Mouse (Mus musculus): ENCODE data around the gene Tnfsf12. TPM values are rescaled to one million over a fixed set of nuclear protein-coding genes. Genes with fewer than 3 reads are reported as not detected.
"Not testable (repeated sequence)": the region's sequence is repeated elsewhere in the genome, so short reads cannot be mapped to it uniquely, and the experiment has no call there.

Tnfsf12 gene
- 1 to 10 TPM; 6.4 to 8.7 TPM for total RNA-seq (2021)

- DNase-seq: peak; percentile 65
- intact Hi-C loops (cut with DNase I): no loop called here
Observed at GRCm38 (mm10) chr11:69695361-69696181, at the start of gene Tnfsf12, which contains the start of gene Tnfsfm13. TSS of gene Tnfsf12 (minus strand) at chr11:69695849. TSS of gene Tnfsfm13 (minus strand) at chr11:69696098.

- DNase-seq; intact Hi-C loops (cut with DNase I): not testable (repeated sequence)
Observed at GRCm38 (mm10) chr11:69731408-69731807, 35.8 kb upstream of the Tnfsf12 start.

- intact Hi-C loops (cut with DNase I): no loop called here
Observed at GRCm38 (mm10) chr11:69729063-69729462, 33.4 kb upstream of the Tnfsf12 start.

GRCm38 (mm10) chr11:69725951-69726350 lies 30.3 kb upstream of the Tnfsf12 start:
- DNase-seq: no peak
- intact Hi-C loops (cut with DNase I): no loop called here

More at GRCm38 (mm10) chr11:69729063-69729462, 33.4 kb upstream of the Tnfsf12 start:
- DNase-seq: peak; percentile 58

- intact Hi-C loops (cut with DNase I): no loop called here
- no peak for DNase-seq
Observed at GRCm38 (mm10) chr11:69723074-69723473, 27.4 kb upstream of the Tnfsf12 start.

- no peak for DNase-seq
- intact Hi-C loops (cut with DNase I): no loop called here
Observed at GRCm38 (mm10) chr11:69720852-69721251, 25.2 kb upstream of the Tnfsf12 start.

- no peak for DNase-seq
- intact Hi-C loops (cut with DNase I): no loop called here
Observed at GRCm38 (mm10) chr11:69719423-69719822, 23.8 kb upstream of the Tnfsf12 start.

- no peak for DNase-seq
- intact Hi-C loops (cut with DNase I): no loop called here
Observed at GRCm38 (mm10) chr11:69718661-69719060, 23.0 kb upstream of the Tnfsf12 start.

GRCm38 (mm10) chr11:69716953-69717352 lies 21.3 kb upstream of the Tnfsf12 start:
- intact Hi-C loops (cut with DNase I): no loop called here
- DNase-seq: no peak

GRCm38 (mm10) chr11:69715929-69716328 lies 20.3 kb upstream of the Tnfsf12 start:
- intact Hi-C loops (cut with DNase I): no loop called here
- no peak for DNase-seq

- no peak for DNase-seq
- intact Hi-C loops (cut with DNase I): no loop called here
Observed at GRCm38 (mm10) chr11:69715482-69715881, 19.8 kb upstream of the Tnfsf12 start.

GRCm38 (mm10) chr11:69714636-69715329 lies 19.1 kb upstream of the Tnfsf12 start:
- intact Hi-C loops (cut with DNase I): no loop called here
- no peak for DNase-seq

GRCm38 (mm10) chr11:69712954-69713672 lies 17.5 kb upstream of the Tnfsf12 start:
- no peak for DNase-seq
- intact Hi-C loops (cut with DNase I): no loop called here

GRCm38 (mm10) chr11:69711082-69711481 lies 15.4 kb upstream of the Tnfsf12 start:
- intact Hi-C loops (cut with DNase I): no loop called here
- no peak for DNase-seq

- DNase-seq: no peak
- intact Hi-C loops (cut with DNase I): no loop called here
Observed at GRCm38 (mm10) chr11:69710470-69710869, 14.8 kb upstream of the Tnfsf12 start.

- intact Hi-C loops (cut with DNase I): no loop called here
- no peak for DNase-seq
Observed at GRCm38 (mm10) chr11:69709554-69710446, 14.2 kb upstream of the Tnfsf12 start.

GRCm38 (mm10) chr11:69708614-69709265 lies 13.1 kb upstream of the Tnfsf12 start:
- DNase-seq: no peak
- intact Hi-C loops (cut with DNase I): no loop called here

- no peak for DNase-seq
- intact Hi-C loops (cut with DNase I): no loop called here
Observed at GRCm38 (mm10) chr11:69707873-69708381, 12.3 kb upstream of the Tnfsf12 start.

- no peak for DNase-seq
- intact Hi-C loops (cut with DNase I): no loop called here
Observed at GRCm38 (mm10) chr11:69707480-69707847, 11.8 kb upstream of the Tnfsf12 start.

All from left cerebral cortex, postnatal 4 days (tissue).